Comparison of ENCODE assay signal across 8 mouse cellular contexts in the genomic region with DNA sequence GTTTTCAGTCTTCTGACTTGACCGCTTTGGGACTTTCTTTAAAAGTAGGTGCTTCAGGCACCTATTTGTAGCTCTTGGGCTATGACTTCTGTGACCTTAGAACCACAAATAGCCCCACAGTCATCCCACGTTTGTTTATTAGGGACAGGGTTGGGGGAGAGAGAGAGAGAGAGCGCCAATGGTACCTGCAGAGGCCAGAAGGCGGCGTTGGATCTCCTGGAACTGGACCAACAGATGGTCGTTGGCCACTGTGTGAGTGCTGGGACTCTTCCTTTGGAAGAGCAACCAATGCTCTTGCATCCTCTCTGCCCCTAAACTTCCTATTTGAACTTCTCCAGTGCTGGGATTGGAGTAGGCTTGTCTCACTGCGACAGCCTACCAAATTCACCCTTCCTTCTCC. TPM values are rescaled to one million over a fixed set of nuclear protein-coding genes. Genes with fewer than 3 reads are reported as not detected.
DNase-seq lines count a peak whose midpoint lies in the region; ATAC-seq and TF ChIP-seq lines count a peak whose summit lies in the region.

No protein-coding gene starts in this region.

- no peak overlapping the region; the same call in 1 of the 2 replicates for H3K4me2 ChIP-seq in kidney, embryonic 14.5 days (replicated peaks; ENCODE audit: low read depth, low read length)
- H3K4me2 ChIP-seq in liver, postnatal 0 days (ENCODE audit: low read depth, low read length) = no peak overlapping the region; the same call in 1 of the 2 replicates

- no peak for DNase-seq in kidney, postnatal 14 days
- DNase-seq in embryonic facial prominence, embryonic 10.5 days (ENCODE audit: low spot score) = no peak
- peak; percentile 62 for DNase-seq in gastrocnemius, postnatal 14 days
- DNase-seq in liver, postnatal 0 days = no peak
- DNase-seq in thymus, postnatal 25 days = no peak
- no peak for DNase-seq in ovary, postnatal 14 days (ENCODE audit: low spot score)
- no peak for DNase-seq in adrenal gland, postnatal 10 days

- H3K27me3 ChIP-seq in kidney, embryonic 14.5 days (ENCODE audit: control insufficient read depth, insufficient read depth, low read length) = no peaks in the 10 kb centered on the region
- peaks cover 6% of the 10 kb centered on the region; the same call in 1 of the 2 replicates for H3K27me3 ChIP-seq in embryonic facial prominence, embryonic 10.5 days (replicated peaks; ENCODE audit: low read depth, poor library complexity, severe bottlenecking)
- H3K27me3 ChIP-seq in liver, postnatal 0 days (ENCODE audit: insufficient read depth, low read length) = no peaks in the 10 kb centered on the region

- peaks cover 54% of the 10 kb centered on the region for H3K4me1 ChIP-seq in kidney, embryonic 14.5 days (ENCODE audit: control insufficient read depth, insufficient read depth, low read length)
- H3K4me1 ChIP-seq in embryonic facial prominence, embryonic 10.5 days = peaks cover 67% of the 10 kb centered on the region
- peaks cover 54% of the 10 kb centered on the region for H3K4me1 ChIP-seq in liver, postnatal 0 days (ENCODE audit: insufficient read depth)

- no peak for ATAC-seq in kidney, embryonic 14.5 days (ENCODE audit: low FRiP score, low TSS enrichment)
- no peak for ATAC-seq in liver, postnatal 0 days

- no peak for TF ChIP-seq CTCF in liver, postnatal 0 days (IDR thresholded peaks at IDR 0.05; ENCODE audit: low read depth)

- H3K9ac ChIP-seq in kidney, embryonic 14.5 days (ENCODE audit: low read depth, low read length) = no peak overlapping the region
- H3K9ac ChIP-seq in liver, postnatal 0 days (replicated peaks) = no peak overlapping the region

- H3K27ac ChIP-seq in kidney, embryonic 14.5 days (ENCODE audit: low read depth, low read length) = peak overlapping the region; percentile 95; the same call in 1 of the 2 replicates
- H3K27ac ChIP-seq in embryonic facial prominence, embryonic 10.5 days (replicated peaks) = peak overlapping the region; percentile 82; the same call in 1 of the 2 replicates
- peak overlapping the region; percentile 91; the same call in 1 of the 2 replicates for H3K27ac ChIP-seq in liver, postnatal 0 days (ENCODE audit: low read depth)

- H3K9me3 ChIP-seq in kidney, embryonic 14.5 days (ENCODE audit: control insufficient read depth, low read length) = no peaks in the 10 kb centered on the region
- no peaks in the 10 kb centered on the region for H3K9me3 ChIP-seq in embryonic facial prominence, embryonic 10.5 days
- H3K9me3 ChIP-seq in liver, postnatal 0 days (ENCODE audit: low read length) = no peaks in the 10 kb centered on the region

- TF ChIP-seq EP300 in liver, postnatal 0 days (IDR thresholded peaks at IDR 0.05; ENCODE audit: low read depth) = no peak

- no peak overlapping the region for H3K4me3 ChIP-seq in kidney, embryonic 14.5 days (ENCODE audit: low read length)
- H3K4me3 ChIP-seq in embryonic facial prominence, embryonic 10.5 days = peak overlapping the region; percentile 44
- H3K4me3 ChIP-seq in liver, postnatal 0 days (ENCODE audit: low read depth, low read length) = no peak overlapping the region

- WGBS in kidney, embryonic 14.5 days = 22% methylated on average over 7 of the region's 7 CpGs
- 32% methylated on average over 7 of the region's 7 CpGs for WGBS in embryonic facial prominence, embryonic 10.5 days
- 32% methylated on average over 7 of the region's 7 CpGs for WGBS in liver, postnatal 0 days (ENCODE audit: insufficient replicate concordance)

- intact Hi-C loops in gastrocnemius, postnatal 14 days (cut with DNase I; ENCODE audit: low total_unique reads) = loop anchor here (5.0 kb wide), 1 partner anchor 90 kb away; no protein-coding TSS in a partner anchor

- H3K36me3 ChIP-seq in kidney, embryonic 14.5 days (ENCODE audit: control insufficient read depth, insufficient read depth, low read length) = no peaks in the 10 kb centered on the region; the same call in 1 of the 2 replicates
- no peaks in the 10 kb centered on the region for H3K36me3 ChIP-seq in embryonic facial prominence, embryonic 10.5 days (replicated peaks)
- H3K36me3 ChIP-seq in liver, postnatal 0 days (replicated peaks; ENCODE audit: insufficient read depth, low read length) = no peaks in the 10 kb centered on the region

RNA-seq across cellular contexts. Expression of a gene that starts 8.1 kb away (rescaled TPM):
- 21.6 and 33.7 TPM in 2 replicates for polyA plus RNA-seq in kidney, embryonic 14.5 days (2014; fragmentation: Nextera tagmentation; extraction: Ambion mirVana)
- polyA plus RNA-seq in embryonic facial prominence, embryonic 10.5 days (2016; fragmentation: Nextera tagmentation; extraction: Ambion mirVana) = 23.4 and 23.5 TPM in 2 replicates
- total RNA-seq in gastrocnemius, postnatal 14 days (2021) = 10 to 100 TPM; 49.0 to 55.3 TPM
- 5.4 and 6.5 TPM in 2 replicates for polyA plus RNA-seq in liver, postnatal 0 days (2015; fragmentation: Nextera tagmentation; extraction: Ambion mirVana)
- total RNA-seq in adrenal gland, postnatal 10 days (2021) = 10 to 100 TPM; 79.4 to 88.6 TPM

RNA-seq across cellular contexts. Expression of a gene that starts 12.1 kb away (rescaled TPM):
- polyA plus RNA-seq in kidney, embryonic 14.5 days (2014; fragmentation: Nextera tagmentation; extraction: Ambion mirVana) = 1.6 and 2.6 TPM in 2 replicates
- 1.1 and 1.8 TPM in 2 replicates for polyA plus RNA-seq in embryonic facial prominence, embryonic 10.5 days (2016; fragmentation: Nextera tagmentation; extraction: Ambion mirVana)
- 10 to 100 TPM; 27.3 to 64.6 TPM for total RNA-seq in gastrocnemius, postnatal 14 days (2021)
- polyA plus RNA-seq in liver, postnatal 0 days (2015; fragmentation: Nextera tagmentation; extraction: Ambion mirVana) = 2.0 and 4.2 TPM in 2 replicates
- 10 to 100 TPM; 15.1 to 59.6 TPM for total RNA-seq in adrenal gland, postnatal 10 days (2021)

RNA-seq across cellular contexts. Expression of a gene that starts 17.5 kb away (rescaled TPM):
- polyA plus RNA-seq in kidney, embryonic 14.5 days (2014; fragmentation: Nextera tagmentation; extraction: Ambion mirVana) = 28.1 and 43.1 TPM in 2 replicates
- 47.5 and 48.3 TPM in 2 replicates for polyA plus RNA-seq in embryonic facial prominence, embryonic 10.5 days (2016; fragmentation: Nextera tagmentation; extraction: Ambion mirVana)
- total RNA-seq in gastrocnemius, postnatal 14 days (2021) = 10 to 100 TPM; 20.1 to 21.5 TPM
- polyA plus RNA-seq in liver, postnatal 0 days (2015; fragmentation: Nextera tagmentation; extraction: Ambion mirVana) = 6.7 and 7.0 TPM in 2 replicates
- 10 to 100 TPM; 31.9 to 35.7 TPM for total RNA-seq in adrenal gland, postnatal 10 days (2021)

RNA-seq across cellular contexts. Expression of a gene that starts 46.8 kb away (rescaled TPM):
- 28.0 and 31.8 TPM in 2 replicates for polyA plus RNA-seq in kidney, embryonic 14.5 days (2014; fragmentation: Nextera tagmentation; extraction: Ambion mirVana)
- polyA plus RNA-seq in embryonic facial prominence, embryonic 10.5 days (2016; fragmentation: Nextera tagmentation; extraction: Ambion mirVana) = 8.8 and 9.1 TPM in 2 replicates
- 100 to 1,000 TPM in 1 of 2 experiments, 10 to 100 TPM in 1; 91.8 to 106 TPM for total RNA-seq in gastrocnemius, postnatal 14 days (2021)
- polyA plus RNA-seq in liver, postnatal 0 days (2015; fragmentation: Nextera tagmentation; extraction: Ambion mirVana) = 5.1 and 6.1 TPM in 2 replicates
- total RNA-seq in adrenal gland, postnatal 10 days (2021) = 100 to 1,000 TPM; 135 to 184 TPM

RNA-seq across cellular contexts. Expression of a gene that starts 49.4 kb away (rescaled TPM):
- polyA plus RNA-seq in kidney, embryonic 14.5 days (2014; fragmentation: Nextera tagmentation; extraction: Ambion mirVana) = 1.6 and 2.4 TPM in 2 replicates
- polyA plus RNA-seq in embryonic facial prominence, embryonic 10.5 days (2016; fragmentation: Nextera tagmentation; extraction: Ambion mirVana) = 1.4 and 1.8 TPM in 2 replicates
- total RNA-seq in gastrocnemius, postnatal 14 days (2021) = 1 to 10 TPM in 1 of 2 experiments, under 1 TPM in 1; 0.49 to 1.1 TPM
- polyA plus RNA-seq in liver, postnatal 0 days (2015; fragmentation: Nextera tagmentation; extraction: Ambion mirVana) = 0.11 and 0.21 TPM in 2 replicates
- 1 to 10 TPM in 1 of 2 experiments, under 1 TPM in 1; 0.93 to 1.6 TPM for total RNA-seq in adrenal gland, postnatal 10 days (2021)
